Mouse (Mus musculus) heart, postnatal 36 days (tissue): ENCODE measurements at regions not wholly inside any gene's neighbourhood (a gene's known extent, or its start where the extent isn't known, plus 50 kb on each side); places are given as distances from the start of the nearest gene placed in this dataset.
A peak's percentile ranks its signal among the peaks of the same experiment; 100 is the strongest.

ENCODE experiments used
- DNase-seq, 2 experiments: peaks; one replicate each; pipeline ENCODE4 v3.0.0; 2021 to 2022
- intact Hi-C: fragments of 180-260 bp; cut with DNase I; formaldehyde crosslinking; loops from one replicate; pipeline ENCODE4 v1.15.1; 2025

DNA sequence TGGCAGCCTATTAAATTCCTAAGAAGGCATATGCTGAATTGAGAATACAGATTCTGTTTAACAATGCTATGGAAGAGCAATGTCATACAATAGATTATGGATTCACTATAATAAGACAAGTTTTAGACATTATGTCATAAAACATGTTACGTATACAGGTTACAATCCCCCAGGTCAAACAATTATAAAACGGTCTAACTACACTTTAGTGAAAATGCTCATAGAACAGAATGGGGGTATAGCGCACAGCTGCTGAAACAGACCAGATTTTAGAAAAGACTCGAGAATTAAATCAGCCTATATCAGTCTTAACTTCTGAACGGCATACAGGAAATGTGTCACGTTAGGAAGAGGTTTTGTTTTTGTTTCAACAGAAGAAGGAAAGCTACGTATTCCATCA is 660.5 kb upstream of the Sel1l start:
- DNase-seq: no peak
- intact Hi-C loops: no loop called here

DNA sequence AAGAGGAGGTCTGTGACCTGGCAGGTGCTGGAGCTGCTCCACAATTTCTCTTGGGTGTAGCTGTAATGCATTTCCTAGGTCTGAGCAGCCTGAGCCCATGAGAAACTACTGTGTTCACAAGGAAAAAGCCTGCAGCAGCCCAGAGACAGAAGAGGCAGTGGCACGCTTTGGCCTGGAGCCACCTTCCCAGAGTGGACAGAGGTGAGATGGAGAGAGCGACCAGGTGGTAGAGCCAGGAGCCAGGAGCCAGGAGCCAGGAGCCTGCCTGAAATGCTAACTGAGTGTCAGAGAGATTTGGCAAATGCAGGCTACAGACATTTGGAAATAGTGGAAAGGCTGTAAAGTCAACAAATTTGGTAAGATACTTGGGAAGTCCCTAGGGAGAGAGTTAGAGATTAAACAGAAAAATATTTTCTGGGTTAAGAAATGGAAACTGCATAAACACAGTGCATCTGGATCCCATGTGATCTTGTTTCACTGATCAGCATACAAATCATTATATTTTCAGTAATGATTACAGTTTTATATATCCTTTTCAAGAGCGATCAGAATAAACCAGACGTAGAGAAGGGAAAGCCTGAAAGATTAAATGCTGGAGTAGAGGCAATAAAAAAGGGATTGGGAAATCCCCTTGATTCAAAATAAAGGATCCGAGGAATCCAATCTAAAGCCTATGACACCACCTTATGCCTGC is 660.0 kb upstream of the Sel1l start:
- peak; percentile 1 to 5 for DNase-seq
- intact Hi-C loops: no loop called here

GRCm38 (mm10) chr12:92483984-92484383 is 635.0 kb upstream of the Sel1l start:
- intact Hi-C loops: no loop called here

GRCm38 (mm10) chr12:92474293-92475062 is 625.5 kb upstream of the Sel1l start:
- intact Hi-C loops: no loop called here
- no peak for DNase-seq

More at GRCm38 (mm10) chr12:92483984-92484383, 635.0 kb upstream of the Sel1l start:
- DNase-seq: no peak

GRCm38 (mm10) chr12:92451110-92451818 is 602.3 kb upstream of the Sel1l start:
- DNase-seq: no peak
- intact Hi-C loops: no loop called here

GRCm38 (mm10) chr12:92418458-92418857 is 569.5 kb upstream of the Sel1l start:
- no peak for DNase-seq

GRCm38 (mm10) chr12:92405506-92405905 is 556.5 kb upstream of the Sel1l start:
- intact Hi-C loops: no loop called here
- DNase-seq: no peak

More at GRCm38 (mm10) chr12:92418458-92418857, 569.5 kb upstream of the Sel1l start:
- intact Hi-C loops: no loop called here

DNA sequence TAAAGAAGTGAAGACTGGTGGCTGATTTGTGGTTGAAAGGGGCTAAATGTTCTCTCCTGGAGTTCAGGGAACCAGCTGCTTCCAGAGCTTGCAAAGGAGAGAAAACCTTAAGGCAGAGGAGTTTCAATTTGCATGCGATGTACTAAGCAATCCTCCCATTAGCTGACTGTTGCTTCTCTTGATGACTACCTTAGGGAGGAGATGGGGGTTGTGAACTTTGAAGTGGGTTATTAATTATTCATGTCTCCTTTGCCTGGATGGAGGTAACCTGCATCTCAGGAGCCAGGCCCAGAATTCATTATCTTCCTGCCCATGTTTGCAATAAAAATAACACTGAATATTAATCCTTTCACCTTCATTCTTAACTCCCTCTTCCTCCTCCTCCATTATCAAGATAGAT is 552.0 kb upstream of the Sel1l start:
- intact Hi-C loops: no loop called here

GRCm38 (mm10) chr12:92386195-92386594 is 537.2 kb upstream of the Sel1l start:
- intact Hi-C loops: no loop called here
- DNase-seq: no peak

More for the DNA sequence above, 552.0 kb upstream of the Sel1l start:
- DNase-seq: no peak

DNA sequence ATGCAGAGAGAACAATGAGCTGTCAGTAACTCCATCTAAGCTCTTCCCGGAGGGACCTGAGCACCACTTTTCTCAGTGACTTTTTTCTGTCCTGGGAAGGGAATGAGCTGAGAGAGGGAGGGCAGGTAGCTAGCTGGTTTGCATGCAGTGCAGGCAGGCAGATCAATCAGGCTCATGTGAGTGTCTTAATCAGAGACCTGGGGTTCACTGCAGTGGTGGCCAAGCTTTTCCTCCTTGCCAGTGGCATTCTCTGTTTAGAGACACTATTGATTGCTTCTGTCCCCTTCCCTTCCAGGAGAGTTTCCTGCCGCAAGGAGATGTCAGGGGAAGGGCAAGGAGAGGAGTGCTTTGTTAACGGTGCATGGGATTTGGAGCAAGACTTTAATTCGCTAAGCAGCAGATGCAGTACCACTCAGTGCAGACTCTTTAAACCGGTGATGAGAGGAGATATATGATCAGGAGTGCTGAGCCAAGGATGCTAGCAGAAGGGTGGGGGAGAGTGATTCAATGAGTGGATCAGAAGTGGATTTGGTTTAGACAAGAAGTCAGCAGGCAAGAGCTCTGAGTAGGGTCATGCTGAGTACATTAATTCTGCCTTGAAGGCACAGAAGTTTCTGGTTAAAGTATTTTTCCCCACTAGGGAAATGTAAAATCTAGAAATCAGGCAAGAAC is 535.4 kb upstream of the Sel1l start:
- no peak for DNase-seq
- intact Hi-C loops: no loop called here

- intact Hi-C loops: no loop called here
Observed at GRCm38 (mm10) chr12:92379130-92379529, 530.2 kb upstream of the Sel1l start.

DNA sequence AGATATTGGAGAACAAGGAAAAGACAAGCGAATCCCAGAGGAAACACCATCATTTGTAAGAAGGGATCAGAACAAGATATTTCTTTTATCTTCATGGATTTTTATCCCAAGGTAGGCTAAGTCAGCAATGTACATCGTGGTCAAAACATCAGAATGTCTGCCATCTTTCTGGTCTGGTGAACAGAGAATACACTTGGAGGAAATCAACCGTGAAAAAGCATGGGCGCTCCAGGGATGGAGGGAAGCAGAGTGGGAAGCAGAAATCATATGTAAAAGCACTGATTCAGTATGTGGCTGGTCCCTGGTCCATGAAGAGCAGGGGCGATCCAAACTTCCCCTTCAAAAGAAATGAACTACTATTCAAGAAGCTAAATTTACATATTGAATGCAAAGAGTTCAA is 517.0 kb upstream of the Sel1l start:
- intact Hi-C loops: no loop called here
- no peak for DNase-seq

More at GRCm38 (mm10) chr12:92379130-92379529, 530.2 kb upstream of the Sel1l start:
- no peak for DNase-seq

DNA sequence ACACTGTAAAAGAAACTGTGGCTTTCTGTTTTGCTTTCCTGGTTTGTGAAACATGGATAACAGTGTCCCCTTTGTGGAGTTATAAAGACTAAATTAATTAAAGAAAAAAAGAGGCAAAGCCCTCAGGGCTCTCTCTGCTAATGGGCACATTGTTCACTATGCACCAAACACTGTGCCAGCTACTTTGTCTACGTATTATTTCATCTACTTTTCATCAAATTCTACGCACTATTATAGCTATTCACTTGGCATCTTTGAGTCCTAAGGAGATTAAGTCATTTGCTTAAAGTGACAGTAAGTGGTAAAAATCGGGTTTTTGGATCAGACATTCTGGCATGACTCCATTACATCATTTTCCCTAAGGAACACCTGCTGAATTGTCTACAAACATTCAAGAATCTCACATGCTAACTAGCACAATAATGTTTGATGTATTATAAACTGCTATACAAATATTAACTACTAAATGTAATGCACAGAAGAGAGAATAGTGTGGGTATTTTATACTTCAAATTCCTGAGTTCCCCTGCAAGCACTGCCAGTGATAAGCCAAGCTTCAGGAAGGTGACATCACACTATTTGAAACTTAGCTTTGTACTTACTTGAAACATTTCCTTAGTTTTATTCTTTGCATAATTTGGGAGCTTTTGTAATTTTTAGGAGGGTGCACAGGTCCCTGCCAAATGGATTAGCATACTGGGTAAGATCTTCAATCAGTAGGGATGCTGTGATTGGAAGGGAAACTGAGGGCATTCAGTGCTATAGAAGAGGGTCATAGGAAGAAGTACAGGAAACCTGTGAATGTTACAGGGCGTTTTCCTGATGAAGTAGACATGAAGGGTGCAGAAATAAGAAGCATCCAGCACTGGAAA is 504.7 kb upstream of the Sel1l start:
- intact Hi-C loops: no loop called here
- no peak for DNase-seq

DNA sequence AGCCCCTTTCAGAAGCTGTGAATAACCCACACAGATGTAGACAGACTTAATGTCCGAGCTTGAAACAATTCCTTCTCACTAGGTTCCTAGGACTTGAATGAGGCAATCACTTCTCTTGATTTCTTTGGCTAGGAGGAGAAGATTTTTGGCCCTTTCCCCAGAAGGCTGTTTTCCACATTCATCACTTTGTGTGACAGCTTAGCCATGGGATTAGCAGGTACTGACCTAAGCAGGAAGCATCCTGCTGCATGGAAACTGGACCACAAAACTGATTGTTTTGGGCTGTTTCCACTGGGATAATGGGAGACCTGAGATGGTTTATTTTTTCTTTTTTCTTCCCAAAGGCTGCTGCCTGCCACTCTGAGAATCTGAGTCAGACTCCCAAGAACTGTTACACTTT is 469.3 kb upstream of the Sel1l start:
- intact Hi-C loops: no loop called here
- no peak for DNase-seq

DNA sequence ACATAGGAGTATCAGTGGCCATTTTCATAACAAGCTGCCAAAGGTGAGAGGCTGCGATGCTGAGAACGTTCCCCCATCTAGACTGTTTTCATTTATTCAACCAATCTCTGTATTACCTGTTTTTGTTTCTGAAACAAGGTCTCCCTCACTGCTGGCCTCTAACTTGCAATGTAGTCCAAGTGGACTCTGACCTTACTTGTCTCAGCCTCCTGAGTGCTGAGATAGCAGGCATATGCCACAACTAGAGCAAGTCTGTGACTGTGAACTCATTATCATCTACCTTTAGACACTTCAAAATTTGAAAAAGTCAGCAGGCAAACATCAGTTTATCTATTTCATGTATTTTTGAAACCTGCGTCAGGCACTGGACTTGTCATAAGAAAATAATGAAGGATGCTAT is 468.7 kb upstream of the Sel1l start:
- no peak for DNase-seq
- intact Hi-C loops: no loop called here

- intact Hi-C loops: no loop called here
- DNase-seq: no peak
Observed at GRCm38 (mm10) chr12:92316285-92316684, 467.3 kb upstream of the Sel1l start.

DNA sequence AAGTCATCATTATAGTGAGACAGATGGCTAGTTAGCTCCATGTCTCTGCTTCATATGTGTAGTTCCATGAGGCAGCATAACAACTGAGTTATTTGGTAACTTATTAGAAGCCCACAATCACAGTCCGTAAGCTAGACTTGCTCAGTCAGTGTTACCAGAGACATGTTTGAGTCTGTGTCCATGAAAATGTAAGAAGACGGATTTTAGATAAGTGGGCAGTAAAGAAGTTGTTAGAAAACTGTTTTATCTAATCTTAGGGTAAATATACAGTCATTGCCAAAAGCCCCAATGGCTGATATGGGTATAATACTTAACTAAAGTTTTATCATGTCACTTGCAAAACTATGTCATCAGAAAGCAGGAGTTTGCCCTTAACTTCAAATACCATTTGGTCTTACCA is 466.9 kb upstream of the Sel1l start:
- DNase-seq: no peak
- intact Hi-C loops: no loop called here

- DNase-seq: peak in 1 of 2 experiments; percentile 31
- intact Hi-C loops: no loop called here
Observed at GRCm38 (mm10) chr12:92302951-92303591, 454.1 kb upstream of the Sel1l start.

DNA sequence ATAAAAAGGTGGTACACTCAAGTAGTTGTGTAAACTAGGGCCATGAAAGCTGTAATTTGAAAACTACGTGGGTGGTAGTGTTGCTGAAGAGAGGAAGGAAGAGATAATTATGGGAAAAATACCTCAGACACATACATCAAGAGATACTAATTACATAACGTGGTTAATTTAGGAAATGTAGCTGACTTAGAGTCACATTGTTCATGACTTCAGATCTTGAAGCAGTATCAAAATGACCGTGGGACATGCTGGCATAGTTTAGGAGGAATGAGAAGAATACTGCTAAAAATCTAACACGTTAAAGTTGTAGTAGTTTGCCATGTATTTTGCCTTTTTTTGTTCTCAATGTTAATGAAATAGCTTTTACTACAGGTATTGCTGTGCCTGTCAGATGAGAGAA is 445.9 kb upstream of the Sel1l start:
- intact Hi-C loops: no loop called here
- no peak for DNase-seq

GRCm38 (mm10) chr12:92293341-92293720 is 444.4 kb upstream of the Sel1l start:
- DNase-seq: no peak
- intact Hi-C loops: no loop called here
